Comparison of ENCODE assay signal across 33 mouse cellular contexts in genomic region chr12:72089802-72090201, GRCm38 (mm10). TPM values are rescaled to one million over a fixed set of nuclear protein-coding genes. Genes with fewer than 3 reads are reported as not detected.
"Had no signal": no experiment of that assay in that cellular context is flagged by ENCODE, and none has a peak within 500 bp of the region (broad histone marks: within the 10 kb centered on the region; RNA-seq: fewer than 3 reads in every experiment).

No protein-coding gene starts in this region.

- H3K4me2 ChIP-seq: limb, embryonic 12.5 days; limb, embryonic 13.5 days; limb, embryonic 15.5 days; liver, embryonic 11.5 days; liver, embryonic 12.5 days; liver, embryonic 13.5 days; liver, embryonic 15.5 days; lung, embryonic 14.5 days; lung, embryonic 15.5 days; midbrain, embryonic 12.5 days; midbrain, embryonic 15.5 days; neural tube, embryonic 12.5 days had no signal

- H3K27ac ChIP-seq: left cerebral cortex, adult 2 months; limb, embryonic 10.5 days; limb, embryonic 12.5 days; limb, embryonic 13.5 days; limb, embryonic 15.5 days; liver, embryonic 12.5 days; liver, embryonic 13.5 days; liver, embryonic 14.5 days; liver, embryonic 15.5 days; lung, embryonic 15.5 days; macrophage; midbrain, embryonic 10.5 days; midbrain, embryonic 12.5 days; midbrain, embryonic 15.5 days; neural tube, embryonic 12.5 days had no signal

- ATAC-seq: liver, embryonic 12.5 days; liver, postnatal 0 days; lung, postnatal 0 days; midbrain, embryonic 15.5 days; midbrain, embryonic 16.5 days had no signal

- H3K9ac ChIP-seq: limb, embryonic 12.5 days; limb, embryonic 13.5 days; limb, embryonic 15.5 days; liver, embryonic 12.5 days; liver, embryonic 13.5 days; liver, embryonic 14.5 days; liver, embryonic 15.5 days; liver, postnatal 0 days; lung, embryonic 14.5 days; lung, embryonic 15.5 days; midbrain, embryonic 12.5 days; midbrain, embryonic 15.5 days; neural tube, embryonic 12.5 days had no signal

- DNase-seq: left cerebral cortex, postnatal 4 days; liver; liver, embryonic 13.5 days; liver, postnatal 0 days; lung, adult 18-20 months; lung, adult 2 months; lung, embryonic 14.5 days; lung, postnatal 10 days; lung, postnatal 14 days; lung, postnatal 36 days; lung, postnatal 4 days; midbrain, embryonic 14.5 days had no signal

- H3K4me3 ChIP-seq: left cerebral cortex, adult 2 months; limb, embryonic 10.5 days; limb, embryonic 12.5 days; limb, embryonic 13.5 days; limb, embryonic 15.5 days; liver, embryonic 12.5 days; liver, embryonic 13.5 days; liver, embryonic 15.5 days; lung, embryonic 15.5 days; megakaryocyte, embryonic 14.5 days; midbrain, embryonic 10.5 days; midbrain, embryonic 12.5 days; midbrain, embryonic 15.5 days; myocyte; neural tube, embryonic 12.5 days had no signal

- H3K27me3 ChIP-seq: limb, embryonic 12.5 days; limb, embryonic 13.5 days; limb, embryonic 15.5 days; lung, embryonic 15.5 days; midbrain, embryonic 12.5 days; midbrain, embryonic 15.5 days; neural tube, embryonic 12.5 days had no signal

- H3K9me3 ChIP-seq: limb, embryonic 10.5 days; limb, embryonic 12.5 days; limb, embryonic 13.5 days; limb, embryonic 15.5 days; liver, embryonic 12.5 days; liver, embryonic 13.5 days; liver, embryonic 15.5 days; lung, embryonic 15.5 days; midbrain, embryonic 10.5 days; midbrain, embryonic 12.5 days; midbrain, embryonic 15.5 days; neural tube, embryonic 12.5 days had no signal

RNA-seq across cellular contexts. Expression of gene L3hypdh, which starts 4.6 kb away (rescaled TPM):
- total RNA-seq: megakaryocyte-erythroid progenitor cell, adult 5-6 weeks; monocyte, adult 5-6 weeks had no signal

RNA-seq across cellular contexts. Expression of gene Gpr135, which starts 18.9 kb away (rescaled TPM):
- total RNA-seq: megakaryocyte-erythroid progenitor cell, adult 5-6 weeks; monocyte, adult 5-6 weeks had no signal
- polyA plus RNA-seq: macrophage had no signal
